Mouse (Mus musculus) thymus, adult 2 months (tissue): Measurements from ENCODE around the gene Tceal9. TPM values are rescaled to one million over a fixed set of nuclear protein-coding genes. Genes with fewer than 3 reads are reported as not detected.
A peak's percentile ranks its signal among the peaks of the same experiment; 100 is the strongest.

Source experiments
- DNase-seq: peaks from one replicate; pipeline ENCODE4 v3.0.0; 2021
- H3K27ac ChIP-seq: fragments of 200-500 bp; 2 replicates; pipeline ENCODE4 v1.5.1; 2012; ENCODE audit warnings: low read length, control low read depth; ENCODE audit not compliant: control insufficient read depth, insufficient read depth
- H3K27me3 ChIP-seq: fragments of 200-500 bp; 2 replicates; pipeline ENCODE4 v1.6.1; 2012; ENCODE audit warnings: mild to moderate bottlenecking, low read length, moderate library complexity, mixed read lengths; ENCODE audit not compliant: control insufficient read depth, insufficient read depth
- H3K36me3 ChIP-seq: fragments of 200-500 bp; 2 replicates; pipeline ENCODE4 v1.6.1; 2012; ENCODE audit warnings: mild to moderate bottlenecking, low read length, moderate library complexity; ENCODE audit not compliant: control insufficient read depth, insufficient read depth
- H3K4me1 ChIP-seq: fragments of 200-500 bp; replicated peaks from 2 replicates; pipeline ENCODE4 v1.6.1; 2012; ENCODE audit warnings: low read length; ENCODE audit not compliant: control insufficient read depth, insufficient read depth
- H3K4me3 ChIP-seq: fragments of 200-500 bp; 2 replicates; pipeline ENCODE4 v1.5.1; 2012; ENCODE audit warnings: mild to moderate bottlenecking, low read length, control low read depth, moderate library complexity; ENCODE audit not compliant: control insufficient read depth, insufficient read depth
- CTCF ChIP-seq: fragments of 200-500 bp; IDR thresholded peaks from 2 replicates; pipeline ENCODE4 v1.5.1; 2012; ENCODE audit warnings: mild to moderate bottlenecking, control low read depth, low read length, moderate library complexity, borderline replicate concordance; ENCODE audit not compliant: control insufficient read depth, poor library complexity, insufficient read depth; ENCODE audit errors: extremely low read depth
- POLR2A ChIP-seq: fragments of 200-500 bp; IDR thresholded peaks from 2 replicates; pipeline ENCODE4 v1.6.1; 2012; ENCODE audit warnings: mild to moderate bottlenecking, low read length, control low read depth, moderate library complexity; ENCODE audit not compliant: control insufficient read depth, poor library complexity, insufficient read depth; ENCODE audit errors: extremely low read depth
- WGBS: fragments of 180-500 bp; shearing (Covaris S2); methylation state at CpG from one replicate; pipeline ENCODE4 v1.1.7; 2018; 5-methylcytosine and 5-hydroxymethylcytosine counted together
- polyA plus RNA-seq: library from polyadenylated mRNA; depleted of rRNA; stranded (reverse); fragments of >200 nt; gene quantifications from 2 replicates; pipeline ENCODE4 v1.2.3, GENCODE M21; 2012

Gene Tceal9
- polyA plus RNA-seq, 1 experiment: 7.7 TPM

GRCm38 (mm10) chrX:136216303-136216702, 28.6 kb upstream of the Tceal9 start:
- Histone ChIP-seq H3K27ac (no peak overlapping the region), H3K36me3 (no peaks in the 10 kb centered on the region), H3K27me3 (no peaks in the 10 kb centered on the region), H3K4me3 (no peak overlapping the region), H3K4me1 (no peaks in the 10 kb centered on the region)
- 72% methylated on average over 1 of the region's 1 CpGs for WGBS
- no peak for DNase-seq
- TF ChIP-seq CTCF (no peak), POLR2A (no peak)

- no peaks in the 10 kb centered on the region for H3K36me3 ChIP-seq
- TF ChIP-seq CTCF: no peak
- TF ChIP-seq POLR2A: no peak
- H3K27ac ChIP-seq: no peak overlapping the region
- H3K4me1 ChIP-seq: no peaks in the 10 kb centered on the region
- H3K27me3 ChIP-seq: no peaks in the 10 kb centered on the region
- WGBS: 87% methylated on average over 6 of the region's 6 CpGs
- DNase-seq: no peak
- H3K4me3 ChIP-seq: no peak overlapping the region
Observed at GRCm38 (mm10) chrX:136223714-136224113, 21.2 kb upstream of the Tceal9 start.

GRCm38 (mm10) chrX:136227768-136228167, 17.1 kb upstream of the Tceal9 start:
- Histone ChIP-seq H3K27me3 (no peaks in the 10 kb centered on the region), H3K36me3 (no peaks in the 10 kb centered on the region), H3K4me1 (no peaks in the 10 kb centered on the region), H3K4me3 (no peak overlapping the region), H3K27ac (no peak overlapping the region)
- 75% methylated on average over 5 of the region's 5 CpGs for WGBS
- TF ChIP-seq CTCF (no peak), POLR2A (no peak)
- no peak for DNase-seq

GRCm38 (mm10) chrX:136238118-136238517, 6.8 kb upstream of the Tceal9 start:
- Histone ChIP-seq H3K27ac (no peak overlapping the region), H3K27me3 (no peaks in the 10 kb centered on the region), H3K4me1 (no peaks in the 10 kb centered on the region), H3K36me3 (no peaks in the 10 kb centered on the region), H3K4me3 (no peak overlapping the region)
- 31% methylated on average over 3 of the region's 3 CpGs for WGBS
- peak; percentile 28 for DNase-seq
- TF ChIP-seq CTCF (no peak), POLR2A (no peak)

GRCm38 (mm10) chrX:136243181-136243580, 1.7 kb upstream of the Tceal9 start:
- no peaks in the 10 kb centered on the region for H3K36me3 ChIP-seq
- TF ChIP-seq CTCF (no peak), POLR2A (no peak)
- DNase-seq: no peak

GRCm38 (mm10) chrX:136245521-136246071, 717 bp downstream of the Tceal9 start:
- Histone ChIP-seq H3K27ac (no peak overlapping the region), H3K4me3 (peak overlapping the region; percentile 54), H3K4me1 (no peaks in the 10 kb centered on the region), H3K36me3 (no peaks in the 10 kb centered on the region), H3K27me3 (no peaks in the 10 kb centered on the region)
- peak; percentile 11 for DNase-seq
- 11% methylated on average over 14 of the region's 15 CpGs for WGBS
- TF ChIP-seq CTCF (no peak), POLR2A (no peak)

More at GRCm38 (mm10) chrX:136243181-136243580, 1.7 kb upstream of the Tceal9 start:
- WGBS: 93% methylated on average over 2 of the region's 2 CpGs
- Histone ChIP-seq H3K27me3 (no peaks in the 10 kb centered on the region), H3K4me3 (no peak overlapping the region), H3K27ac (no peak overlapping the region), H3K4me1 (no peaks in the 10 kb centered on the region)

GRCm38 (mm10) chrX:136248811-136249210, 3.9 kb downstream of the Tceal9 start:
- 91% methylated on average over 6 of the region's 6 CpGs for WGBS
- no peak for DNase-seq
- H3K27ac ChIP-seq: no peak overlapping the region
- H3K4me1 ChIP-seq: no peaks in the 10 kb centered on the region
- no peaks in the 10 kb centered on the region for H3K36me3 ChIP-seq
- no peak for TF ChIP-seq CTCF
- no peak for TF ChIP-seq POLR2A
- no peaks in the 10 kb centered on the region for H3K27me3 ChIP-seq
- no peak overlapping the region for H3K4me3 ChIP-seq
